Mouse (Mus musculus) left cerebral cortex, adult 8-10 months (tissue): ENCODE measurements around the gene Gm20422. TPM values are rescaled to one million over a fixed set of nuclear protein-coding genes. Genes with fewer than 3 reads are reported as not detected.
"Not testable (repeated sequence)": the region's sequence is repeated elsewhere in the genome, so short reads cannot be mapped to it uniquely, and the experiment has no call there.

Experiments used
- DNase-seq, 2 experiments: peaks; one replicate each; pipeline ENCODE4 v3.0.0; 2022; ENCODE audit warnings: low spot score in 2 of 2
- total RNA-seq, 4 experiments: library from RNA; stranded (reverse); gene quantifications; 2 replicates each; pipeline ENCODE4 v1.2.4; 2022

The Gm20422 gene
- total RNA-seq, 4 experiments from 2014 or later, result 0.46 to 5.3 (median 2.0) TPM

DNA sequence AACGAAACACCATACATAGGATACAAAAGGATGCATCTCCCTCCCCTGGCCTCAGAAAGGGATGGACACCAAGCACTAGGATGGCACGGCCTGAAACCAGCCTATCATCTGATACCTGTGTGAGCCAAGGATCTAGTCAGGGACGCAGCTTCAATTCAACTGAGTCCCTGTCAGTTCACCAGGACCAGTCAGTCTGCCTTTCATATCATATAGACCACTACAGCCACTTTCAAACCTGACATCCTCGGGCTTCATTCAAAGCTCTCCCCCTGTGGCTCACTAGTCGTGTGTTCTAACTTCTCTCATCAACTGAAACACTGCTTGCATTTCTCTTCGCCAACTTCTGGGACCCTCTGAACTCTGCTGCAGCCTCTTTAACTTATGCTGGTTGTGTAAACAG is 59.3 kb downstream of the Gm20422 start:
- no peak for DNase-seq

DNA sequence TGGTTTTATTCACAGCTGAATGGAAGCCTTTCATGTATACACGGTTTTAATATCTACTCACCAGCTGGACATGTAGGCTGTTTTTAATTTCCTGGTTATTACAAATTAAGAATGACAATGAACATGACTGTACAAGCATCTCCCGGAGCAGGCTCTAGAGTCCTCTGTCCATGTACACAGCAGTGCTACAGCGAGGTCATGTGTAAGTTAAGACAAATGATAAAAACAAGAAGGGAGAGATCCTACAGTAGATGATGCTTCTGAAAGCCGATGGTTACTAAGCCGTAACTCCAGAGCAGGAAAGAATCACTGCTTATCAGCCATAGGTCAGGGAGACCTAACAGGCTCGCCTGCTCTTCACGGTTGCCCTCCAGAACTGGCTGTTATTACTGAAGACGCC is 61.2 kb downstream of the Gm20422 start:
- no peak for DNase-seq

DNA sequence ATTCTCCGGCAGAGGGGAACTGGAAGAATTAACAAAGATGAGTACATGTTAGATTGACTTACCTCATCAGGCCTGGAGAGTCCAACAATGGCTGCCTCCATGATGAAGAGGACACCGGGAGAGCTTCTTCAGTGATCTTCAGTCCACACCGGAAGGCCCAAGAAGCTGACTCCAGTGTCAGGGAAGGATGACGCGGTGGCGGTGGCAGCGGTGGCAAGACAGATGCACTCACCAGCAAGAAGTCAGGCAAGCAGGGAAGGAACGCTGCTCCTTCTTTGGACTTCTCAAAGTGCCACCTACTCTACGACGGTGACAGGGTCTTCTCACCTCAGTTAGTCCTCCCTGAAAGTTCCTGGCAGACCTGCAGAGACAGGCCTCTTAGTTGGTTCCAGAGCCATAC is 64.1 kb downstream of the Gm20422 start, which contains the start of gene Zfp869:
TSS of gene Zfp869 (minus strand) at position 101 of the 400 bp plus-strand sequence.
- DNase-seq, result not testable (repeated sequence)

DNA sequence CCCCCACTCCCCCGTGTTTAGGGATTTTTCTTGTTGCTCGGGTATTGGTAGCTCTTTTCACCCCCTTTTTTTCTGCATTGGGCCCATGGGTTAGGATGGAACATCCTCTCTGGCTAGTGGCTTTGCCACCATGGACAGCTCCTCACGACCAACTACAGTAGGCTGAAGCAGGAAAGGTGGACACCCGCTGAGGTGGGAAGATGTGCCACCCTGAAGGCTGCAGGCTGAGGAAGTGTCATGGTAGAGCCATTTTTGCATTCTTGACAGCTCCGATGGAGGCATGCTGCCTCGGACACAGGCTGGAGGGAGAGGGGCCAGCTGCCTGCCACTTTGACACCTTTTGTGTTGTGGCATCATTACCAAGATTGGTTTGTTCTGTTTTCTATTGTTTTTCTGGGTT is 72.9 kb downstream of the Gm20422 start:
- no peak for DNase-seq

Other genes starting within 250 kb of the Gm20422 start
- gene Zfp868, start 149.3 kb downstream of the Gm20422 start, total RNA-seq, result 10 to 100 TPM; 15.1 to 21.7 (median 18.7) TPM
- gene Zfp964, start 120.4 kb downstream of the Gm20422 start, total RNA-seq, result 1 to 10 TPM; 3.6 to 4.6 (median 4.3) TPM
- 10 to 100 TPM; 22.9 to 25.9 (median 23.9) TPM for gene Zfp869, start 64.2 kb downstream of the Gm20422 start, total RNA-seq
- gene Zfp963, start 24.9 kb downstream of the Gm20422 start, total RNA-seq, result 1 to 10 TPM; 3.3 to 4.3 (median 3.6) TPM
- 10 to 100 TPM; 32.9 to 37.1 (median 35.3) TPM for gene Atp13a1, start 16.3 kb upstream of the Gm20422 start, total RNA-seq
- gene Zfp866, start 16.3 kb upstream of the Gm20422 start, total RNA-seq, result 10 to 100 TPM; 27.1 to 29.1 (median 27.8) TPM
- 10 to 100 TPM; 11.6 to 18.1 (median 15.7) TPM for gene Gmip, start 33.8 kb upstream of the Gm20422 start, total RNA-seq
- under 1 TPM; 0.57 to 0.68 (median 0.64) TPM for gene Lpar2, start 47.5 kb upstream of the Gm20422 start, total RNA-seq
- gene Pbx4, start 57.6 kb upstream of the Gm20422 start, total RNA-seq, result 10 to 100 TPM; 16.4 to 19.4 (median 17.9) TPM
- under 1 TPM; 0.54 to 0.79 (median 0.65) TPM for gene Cilp2, start 112.8 kb upstream of the Gm20422 start, total RNA-seq
- gene Tssk6, start 127.3 kb upstream of the Gm20422 start, total RNA-seq, result under 1 TPM in 1 of 4 experiments, not detected in 3; 0.28 TPM
- gene Ndufa13, start 127.7 kb upstream of the Gm20422 start, total RNA-seq, result 100 to 1,000 TPM; 102 to 149 (median 131) TPM
- gene Yjefn3, start 127.8 kb upstream of the Gm20422 start, total RNA-seq, result 10 to 100 TPM; 20.2 to 30.4 (median 21.7) TPM
- 10 to 100 TPM; 29.7 to 38.2 (median 30.4) TPM for gene Gatad2a, start 221.5 kb upstream of the Gm20422 start, total RNA-seq